Mouse (Mus musculus): ENCODE measurements around the gene Lrg1. TPM values are rescaled to one million over a fixed set of nuclear protein-coding genes. Genes with fewer than 3 reads are reported as not detected.
"Not testable (repeated sequence)": the region's sequence is repeated elsewhere in the genome, so short reads cannot be mapped to it uniquely, and the experiment has no call there.

Lrg1 gene
- total RNA-seq, 2 experiments from 2014 or later = 0.40 to 1.7 TPM

DNA sequence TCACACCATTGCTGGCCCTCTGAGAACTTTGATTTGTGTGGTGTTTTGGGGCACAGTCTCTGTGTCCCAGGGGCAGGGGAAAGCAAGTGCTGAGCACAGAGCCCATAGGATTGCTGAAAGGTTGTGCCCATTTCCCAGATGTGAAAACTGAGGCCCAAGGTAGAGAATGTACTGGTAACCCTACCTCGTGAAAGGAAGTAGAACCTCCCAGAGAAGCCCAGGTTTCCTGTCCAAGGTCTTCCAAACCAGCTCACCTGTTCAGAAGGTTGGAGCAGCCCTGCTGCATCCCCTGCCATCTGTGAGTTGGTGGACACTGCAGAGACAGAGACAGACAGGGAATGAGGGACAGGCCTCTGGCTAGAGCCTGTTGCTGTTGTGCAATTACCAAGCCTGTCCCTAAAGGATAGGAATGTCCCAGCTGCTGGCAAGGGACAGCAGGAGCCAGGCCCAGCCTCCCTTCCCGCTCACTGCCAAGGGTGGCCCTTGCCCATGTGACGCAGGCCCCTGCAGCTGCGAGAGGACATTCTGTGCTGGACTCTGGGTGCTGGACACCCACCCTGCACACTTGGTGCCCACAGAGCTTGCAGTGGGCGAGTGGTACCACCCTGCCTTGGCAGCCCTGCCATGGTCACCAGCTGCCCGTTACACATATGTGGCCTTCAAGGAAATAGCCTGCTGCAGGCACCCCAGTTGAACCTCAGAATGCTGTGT, 13.3 kb downstream of the Lrg1 start:
- peak; percentile 76 to 82 for DNase-seq

DNA sequence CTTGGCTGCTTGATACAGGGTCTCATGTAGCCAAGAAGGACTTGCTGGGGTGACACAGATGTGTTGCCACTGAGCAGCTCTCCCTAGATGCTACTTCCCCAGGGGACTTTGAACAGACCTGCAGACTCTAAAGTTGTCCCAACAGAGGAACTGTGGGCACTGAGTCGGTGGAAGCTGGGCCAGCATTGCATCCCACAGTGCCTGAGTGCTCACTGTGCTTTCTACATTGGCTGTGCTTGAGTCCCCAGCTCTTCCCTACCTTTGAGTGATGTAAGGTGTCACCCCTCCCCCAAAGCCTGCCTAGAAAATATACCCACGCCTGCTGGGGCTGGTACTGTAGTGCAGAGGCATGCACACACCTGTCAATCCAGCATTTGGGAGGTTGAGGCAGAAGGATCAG, 14.1 kb downstream of the Lrg1 start:
- no peak for DNase-seq

DNA sequence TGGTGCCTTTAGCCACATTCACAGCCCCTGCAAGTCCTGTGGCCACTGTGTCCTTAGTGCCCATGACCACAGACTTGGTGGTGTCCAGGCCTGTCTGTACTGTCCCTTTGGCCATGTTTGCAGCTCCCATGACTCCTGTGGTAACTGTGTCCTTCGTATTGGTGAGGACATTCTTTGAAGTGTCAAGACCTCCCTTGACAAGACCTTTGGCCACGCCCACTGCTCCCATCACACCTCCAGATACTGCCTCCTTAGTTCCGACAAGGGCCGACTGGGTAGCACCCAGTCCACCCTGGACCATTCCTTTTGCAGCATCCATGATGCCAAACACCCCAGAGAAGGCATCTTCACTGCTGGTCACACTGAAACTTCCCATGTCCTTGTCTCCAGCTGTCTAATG, 14.8 kb downstream of the Lrg1 start:
- DNase-seq = no peak

DNA sequence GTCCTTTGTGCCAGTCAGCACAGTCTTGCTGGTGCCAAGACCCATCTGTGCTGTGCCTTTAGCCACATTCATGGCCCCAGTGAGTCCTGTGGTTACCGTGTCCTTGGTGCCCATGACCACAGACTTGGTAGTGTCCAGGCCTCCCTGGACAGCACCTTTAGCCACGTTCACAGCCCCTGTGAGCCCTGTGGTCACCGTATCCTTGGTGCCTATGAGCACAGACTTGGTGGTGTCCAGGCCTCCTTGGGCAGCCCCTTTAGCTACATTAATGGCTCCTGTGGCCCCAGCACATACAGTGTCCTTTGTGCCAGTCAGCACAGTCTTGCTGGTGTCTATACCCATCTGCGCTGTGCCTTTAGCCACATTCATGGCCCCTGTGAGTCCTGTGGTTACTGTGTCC, 15.4 kb downstream of the Lrg1 start:
- DNase-seq = not testable (repeated sequence)

DNA sequence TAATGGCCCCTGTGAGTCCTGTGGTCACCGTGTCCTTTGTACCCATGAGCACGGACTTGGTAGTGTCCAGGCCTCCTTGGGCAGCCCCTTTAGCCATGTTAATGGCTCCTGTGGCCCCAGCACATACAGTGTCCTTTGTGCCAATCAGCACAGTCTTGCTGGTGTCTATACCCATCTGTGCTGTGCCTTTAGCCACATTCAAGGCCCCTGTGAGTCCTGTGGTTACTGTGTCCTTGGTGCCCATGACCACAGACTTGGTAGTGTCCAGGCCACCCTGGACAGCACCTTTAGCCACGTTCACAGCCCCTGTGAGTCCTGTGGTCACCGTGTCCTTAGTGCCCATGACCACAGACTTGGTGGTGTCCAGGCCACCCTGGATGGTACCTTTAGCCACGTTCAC, 17.0 kb downstream of the Lrg1 start:
- DNase-seq = not testable (repeated sequence)

DNA sequence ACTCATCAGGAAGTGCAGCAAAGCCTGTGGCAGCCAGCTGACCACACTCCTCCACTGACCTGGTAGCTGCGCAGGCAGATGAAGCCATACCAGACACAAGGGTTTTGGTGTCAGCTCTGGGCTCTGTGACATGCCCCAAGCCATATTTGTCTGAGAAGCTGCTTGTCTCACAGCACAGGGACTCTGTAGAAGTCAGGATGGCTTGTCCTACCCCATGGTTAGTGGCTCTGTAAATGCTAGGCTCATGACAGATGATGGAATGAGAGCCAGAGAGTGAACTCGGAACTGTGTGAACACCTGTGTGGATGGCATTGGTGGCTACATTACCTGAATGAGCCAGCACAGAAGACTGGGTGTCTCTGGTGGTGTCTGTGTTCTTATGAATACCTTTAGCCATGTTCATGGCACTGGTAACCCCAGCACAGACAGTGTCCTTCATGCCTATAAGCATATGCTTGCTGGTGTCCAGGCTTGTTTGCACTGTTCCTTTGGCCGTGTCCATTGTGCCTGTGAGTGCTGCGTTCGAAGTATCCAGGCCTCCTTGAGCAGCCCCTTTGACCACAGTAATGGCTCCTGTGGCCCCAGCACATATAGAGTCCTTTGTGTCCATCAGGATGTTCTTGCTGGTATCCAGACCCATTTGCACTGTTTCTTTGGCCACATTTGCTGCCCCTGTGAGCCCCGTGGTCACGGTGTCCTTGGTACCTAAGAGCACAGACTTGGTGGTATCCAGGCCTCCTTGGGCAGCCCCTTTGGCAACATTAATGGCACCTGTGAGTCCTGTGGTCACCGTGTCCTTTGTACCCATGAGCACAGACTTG, 18.1 kb downstream of the Lrg1 start:
- DNase-seq = no peak

DNA sequence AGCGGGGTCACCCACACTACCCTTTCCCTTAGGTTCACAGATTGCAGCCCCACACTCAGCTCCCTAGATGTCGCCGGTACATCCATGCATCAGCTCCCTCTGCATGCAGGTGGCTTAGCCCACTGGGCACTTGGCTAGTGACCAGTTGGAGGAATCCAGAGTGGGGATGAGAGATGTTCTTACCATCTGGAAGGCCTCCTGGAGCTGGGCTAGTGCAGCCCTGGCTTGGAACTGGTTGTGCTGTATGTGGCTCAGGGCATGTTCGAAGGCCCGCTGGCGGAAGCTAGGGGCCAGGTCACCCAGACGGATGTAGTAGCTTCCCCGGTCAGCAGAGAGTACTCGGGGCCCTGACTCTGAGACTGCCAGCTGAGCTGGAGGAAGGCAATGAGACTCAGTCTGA, 18.9 kb downstream of the Lrg1 start:
- DNase-seq = no peak

DNA sequence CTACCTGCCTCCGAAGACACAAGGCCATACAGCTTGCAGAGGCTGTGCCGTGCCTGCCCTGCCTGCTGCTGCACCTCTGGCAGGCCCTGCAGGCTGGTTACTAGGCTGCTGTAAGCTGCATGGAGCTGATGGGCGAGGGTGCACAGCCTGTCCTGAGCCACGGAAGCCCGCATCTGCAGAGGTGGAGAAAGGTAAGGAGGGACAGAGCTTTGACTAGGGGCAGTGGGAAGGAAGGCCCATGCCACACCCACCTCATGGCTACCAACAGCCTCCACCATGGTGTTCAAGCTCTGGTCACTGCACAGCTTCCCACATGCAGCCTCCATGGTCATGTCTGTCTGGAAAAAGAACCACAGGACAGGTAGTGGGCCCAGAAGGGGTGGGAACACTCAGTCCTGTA, 19.6 kb downstream of the Lrg1 start:
- DNase-seq = no peak

DNA sequence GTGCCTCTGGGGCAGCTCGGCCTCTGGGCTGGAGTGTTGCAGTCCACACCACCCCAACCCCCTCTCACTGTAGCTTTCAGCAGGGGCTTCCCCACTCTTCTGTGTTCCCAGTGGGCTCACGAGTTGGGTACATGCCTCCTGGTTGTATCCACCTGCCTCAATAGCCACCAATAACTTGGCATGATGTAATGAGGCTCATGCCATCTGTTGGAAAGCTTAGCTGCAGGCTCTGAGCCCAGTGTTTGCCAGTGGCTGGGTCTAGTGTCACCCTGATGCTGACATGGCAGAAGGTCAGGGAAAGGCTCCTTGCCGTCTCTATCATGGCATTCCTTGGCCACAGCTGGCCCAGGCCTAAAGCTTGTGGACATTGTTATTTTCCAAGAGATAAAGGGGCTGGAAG, 21.0 kb downstream of the Lrg1 start:
- DNase-seq = no peak

DNA sequence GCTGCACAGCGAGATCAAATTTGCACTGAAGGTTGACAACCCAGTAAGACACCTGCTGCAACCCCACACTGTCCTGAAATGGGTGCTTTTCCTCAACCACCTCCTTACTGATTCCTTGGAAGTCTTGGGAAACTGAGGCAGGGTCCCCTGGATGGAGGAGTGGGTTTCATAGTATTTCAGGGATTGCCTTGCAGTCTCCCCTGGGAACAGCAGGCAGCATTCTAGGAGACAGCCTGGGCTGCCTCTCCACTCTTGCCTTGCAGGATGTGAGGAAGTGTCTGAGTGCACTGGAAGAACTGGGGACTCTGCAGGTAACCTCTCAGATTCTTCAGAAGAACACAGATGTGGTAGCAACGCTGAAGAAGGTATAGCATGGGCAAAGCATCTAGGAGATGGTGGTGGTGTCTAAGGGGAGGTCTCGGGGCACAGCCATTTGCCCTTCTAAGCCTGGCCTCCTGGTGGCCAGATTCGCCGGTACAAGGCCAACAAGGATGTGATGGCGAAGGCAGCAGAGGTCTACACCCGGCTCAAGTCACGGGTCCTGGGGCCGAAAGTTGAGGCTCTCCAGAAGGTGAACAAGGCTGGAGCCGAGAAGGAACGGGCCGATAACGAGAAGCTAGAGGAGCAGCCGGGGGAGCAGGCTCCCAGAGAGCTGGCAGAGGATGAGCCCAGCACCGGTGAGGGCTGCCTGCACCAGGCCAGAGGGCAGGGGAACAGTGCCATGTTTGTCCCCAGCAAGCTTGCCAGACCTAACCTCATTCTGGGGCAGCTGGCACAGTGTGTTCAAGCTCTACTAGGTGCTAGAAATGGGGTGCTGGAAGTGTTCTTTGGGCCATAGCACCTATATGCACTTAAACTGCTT, 22.9 kb downstream of the Lrg1 start:
- DNase-seq = no peak

DNA sequence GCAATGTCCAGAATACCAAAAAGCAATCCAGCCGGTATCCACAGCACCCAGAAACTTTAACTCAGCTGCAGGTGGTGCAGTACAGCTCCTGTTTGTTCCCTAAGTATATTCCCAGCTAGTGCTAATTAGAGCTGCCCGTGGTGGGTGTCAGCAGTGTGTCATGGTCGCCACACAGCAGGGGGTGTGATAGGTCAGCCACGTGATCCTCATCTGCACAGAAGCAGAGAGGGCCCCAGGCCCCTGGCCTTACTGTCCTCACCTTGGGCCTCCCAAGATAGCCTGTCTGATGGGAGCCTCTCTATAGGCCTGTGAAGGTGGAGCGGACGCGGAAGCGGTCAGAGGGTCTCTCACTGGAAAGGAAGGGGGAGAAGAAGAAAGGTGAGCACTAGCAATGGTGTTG, 23.6 kb downstream of the Lrg1 start:
- no peak for DNase-seq

DNA sequence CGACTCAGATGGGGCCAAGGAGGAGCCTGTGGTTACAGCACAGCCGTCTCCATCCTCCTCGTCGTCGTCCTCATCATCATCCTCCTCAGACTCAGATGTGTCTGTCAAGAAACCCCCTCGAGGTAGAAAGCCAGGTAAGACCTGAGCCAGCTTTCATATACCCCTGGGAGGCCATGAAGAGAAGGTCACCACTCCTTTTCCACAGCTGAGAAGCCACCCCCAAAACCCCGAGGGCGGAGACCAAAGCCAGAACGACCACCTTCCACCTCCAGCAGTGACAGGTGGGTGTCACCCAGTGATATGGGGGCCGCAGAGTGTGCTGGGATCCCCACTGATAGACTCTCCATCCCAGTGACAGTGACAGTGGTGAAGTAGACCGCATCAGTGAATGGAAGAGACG, 24.9 kb downstream of the Lrg1 start:
- DNase-seq = no peak

DNA sequence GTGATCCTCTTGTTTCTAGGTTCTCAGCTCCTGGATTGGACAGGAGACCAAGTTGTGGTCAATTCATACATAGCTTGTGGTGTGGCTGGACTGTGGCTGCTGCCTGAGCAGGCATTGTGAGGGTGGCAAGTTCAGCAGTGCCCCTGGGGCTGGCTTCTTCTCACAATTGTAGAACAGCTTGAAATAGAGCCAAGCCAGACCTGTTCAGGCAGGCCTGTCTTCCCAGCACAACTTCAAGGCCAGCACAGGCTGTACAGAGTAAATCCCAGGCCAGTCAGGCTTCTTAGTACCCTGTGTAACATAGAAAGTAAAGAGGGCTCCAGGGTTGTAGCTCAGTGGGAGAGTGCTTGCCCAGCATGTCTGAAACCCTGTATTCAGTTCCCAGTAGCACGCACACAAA, 29.0 kb downstream of the Lrg1 start:
- no peak for DNase-seq

DNA sequence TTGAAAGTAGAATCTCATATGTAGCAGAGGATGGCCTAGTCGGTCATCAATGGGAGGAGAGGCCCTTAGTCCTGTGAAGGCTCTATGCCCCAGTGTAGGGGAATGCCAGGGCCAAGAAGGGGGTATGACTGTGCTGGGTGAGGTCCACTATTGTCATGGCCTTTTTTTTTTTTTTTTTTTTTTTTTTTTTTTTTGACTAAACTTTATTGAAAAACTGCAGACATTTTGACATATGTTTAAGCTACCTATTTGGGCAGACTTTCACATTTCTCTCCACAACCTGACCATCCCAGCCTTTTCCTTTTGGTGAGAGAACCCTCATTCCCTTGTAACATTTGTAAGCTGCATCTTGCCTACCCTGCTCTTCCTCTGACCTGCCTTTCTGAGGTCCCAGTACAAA, 29.5 kb downstream of the Lrg1 start:
- DNase-seq = no peak

DNA sequence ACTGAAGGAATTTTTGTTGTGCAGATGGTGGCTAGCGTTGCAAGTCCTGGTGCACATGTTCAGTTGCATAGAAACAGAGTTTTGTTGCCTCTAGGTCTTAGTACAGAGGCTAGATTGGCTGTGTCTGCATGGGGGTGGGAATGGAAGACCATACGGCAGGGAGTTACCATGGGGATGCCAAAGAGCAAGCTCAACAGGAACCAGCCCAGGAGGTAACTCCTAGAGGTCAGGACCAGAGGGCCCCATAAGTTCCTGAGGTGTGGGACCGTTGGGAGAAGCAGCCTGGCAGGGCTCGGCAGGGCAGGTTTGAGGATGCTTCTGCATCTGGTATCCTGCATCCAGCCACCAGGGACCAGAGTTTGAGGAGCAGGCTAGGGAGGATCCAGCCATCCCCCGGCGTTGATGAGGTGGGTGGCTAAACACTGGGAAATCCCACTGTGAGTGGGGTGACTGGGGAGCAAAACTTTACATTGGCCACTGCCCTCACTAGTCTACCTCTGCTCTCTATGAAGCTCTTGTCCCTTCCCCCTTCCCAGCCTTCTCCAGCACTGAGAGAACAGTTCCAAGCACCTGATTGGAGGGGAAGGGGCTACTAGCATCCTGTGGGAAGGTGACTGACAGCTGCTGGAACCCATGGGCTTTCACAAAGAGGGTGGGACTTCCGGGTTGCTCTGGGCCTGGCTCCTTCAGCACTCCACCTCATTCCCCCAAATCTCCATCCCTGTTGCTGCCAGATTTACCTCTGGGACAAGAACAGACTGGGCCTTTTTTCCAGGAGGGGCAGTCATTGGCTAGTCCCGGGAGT, 40.8 kb downstream of the Lrg1 start:
- peak; percentile 47 to 49 for DNase-seq

DNA sequence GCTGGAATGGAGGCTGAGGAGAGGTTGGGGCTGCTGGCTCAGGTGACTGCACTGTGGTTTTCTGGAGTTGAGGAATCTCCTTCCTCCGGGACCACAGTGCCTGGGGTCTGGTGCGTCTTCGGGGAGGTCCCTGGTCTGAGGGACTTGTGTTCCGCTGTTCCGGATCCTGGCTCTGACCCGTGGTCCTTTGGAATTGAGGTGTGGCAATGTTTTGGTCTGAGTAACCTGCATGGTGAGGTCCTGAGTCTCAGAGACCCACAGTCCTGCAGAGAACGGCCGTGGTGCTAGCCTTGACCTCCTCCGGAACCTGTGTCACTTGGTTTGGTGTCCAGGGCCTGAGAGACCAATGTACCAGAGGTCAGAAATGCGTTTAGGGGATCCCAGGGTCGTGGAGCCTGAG, 41.9 kb downstream of the Lrg1 start:
- no peak for DNase-seq

DNA sequence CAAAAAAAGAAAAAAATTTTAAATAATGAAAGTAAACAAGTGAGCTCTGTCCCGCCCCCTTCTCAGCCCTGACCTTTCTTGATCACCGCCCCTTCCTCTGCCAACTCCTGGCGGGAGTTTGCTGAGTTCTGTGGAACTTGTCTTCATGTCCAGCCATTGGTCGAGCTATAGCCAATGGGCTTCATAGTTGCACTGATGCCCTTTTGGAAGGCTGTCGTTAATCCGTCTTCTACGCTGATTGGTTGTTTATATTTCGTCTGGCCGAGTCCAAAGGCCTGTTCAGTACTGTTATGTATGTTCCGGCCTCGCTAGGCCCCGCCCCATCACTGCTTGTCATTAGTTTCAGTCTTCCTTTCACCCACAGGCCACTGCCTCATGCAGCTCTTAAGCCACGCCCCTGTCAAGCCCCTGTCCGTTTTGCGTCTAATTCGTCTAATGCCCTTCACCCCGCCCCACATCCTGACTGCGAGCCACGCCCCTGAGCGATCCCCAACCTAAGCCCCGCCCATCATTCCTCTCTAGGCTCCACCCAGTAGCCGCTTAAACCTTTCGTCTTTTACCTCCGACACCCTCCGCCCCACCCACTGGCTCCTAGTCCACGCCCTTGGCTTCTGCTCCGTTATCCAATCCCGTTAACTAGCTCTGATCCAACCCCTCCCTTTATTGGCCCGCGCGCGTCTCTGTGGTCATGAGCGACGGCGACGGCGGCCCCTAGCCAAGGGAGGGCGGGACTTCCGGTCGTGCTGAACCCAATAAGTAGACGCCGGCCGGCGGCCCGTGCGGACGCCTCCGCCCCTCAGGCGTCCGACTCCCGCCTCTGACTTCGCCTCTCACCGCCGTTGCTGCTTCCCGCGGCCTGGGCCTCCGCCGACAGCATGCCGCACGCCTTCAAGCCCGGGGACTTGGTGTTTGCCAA, 42.7 kb downstream of the Lrg1 start, which contains the start of gene Hdgfl2:
TSS of gene Hdgfl2 (plus strand) at position 755 of the 916 bp plus-strand sequence.
- DNase-seq = peak; percentile 99 to 100

DNA sequence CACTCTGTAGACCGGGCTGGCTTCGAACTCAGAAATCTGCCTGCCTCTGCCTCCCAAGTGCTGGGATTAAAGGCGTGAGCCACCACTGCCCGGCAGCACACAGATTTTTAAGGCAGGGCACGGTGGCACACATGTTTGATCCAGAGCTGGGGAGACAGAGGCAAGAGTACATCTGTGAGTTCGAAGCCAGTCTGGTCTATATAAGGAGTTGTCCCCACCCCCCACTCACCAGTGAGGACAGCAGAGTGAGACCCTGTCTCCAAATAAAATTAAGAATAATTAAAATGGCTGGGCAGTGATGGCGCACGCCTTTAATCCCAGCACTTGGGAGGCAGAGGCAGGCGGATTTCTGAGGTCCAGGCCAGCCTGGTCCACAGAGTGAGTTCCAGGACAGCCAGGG, 43.4 kb downstream of the Lrg1 start:
- DNase-seq = peak in 1 of 2 experiments; percentile 19

DNA sequence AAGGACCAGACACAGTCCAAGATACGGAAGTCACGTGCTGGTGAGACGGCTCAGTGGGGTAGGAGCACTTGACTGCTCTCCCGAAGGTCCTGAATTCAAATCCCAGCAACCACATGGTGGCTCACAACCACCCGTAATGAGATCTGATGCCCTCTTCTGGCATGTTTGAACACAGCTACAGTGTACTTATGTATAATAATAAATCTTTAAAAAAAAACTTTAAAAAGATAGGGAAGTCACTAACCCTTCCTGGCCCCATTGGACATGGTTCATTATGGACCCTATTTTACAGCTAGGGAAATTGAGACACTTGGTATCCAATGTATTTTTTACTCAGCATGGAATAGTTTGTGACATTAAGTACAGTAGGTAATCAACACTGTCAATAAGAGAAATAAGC, 44.3 kb downstream of the Lrg1 start:
- DNase-seq = no peak

DNA sequence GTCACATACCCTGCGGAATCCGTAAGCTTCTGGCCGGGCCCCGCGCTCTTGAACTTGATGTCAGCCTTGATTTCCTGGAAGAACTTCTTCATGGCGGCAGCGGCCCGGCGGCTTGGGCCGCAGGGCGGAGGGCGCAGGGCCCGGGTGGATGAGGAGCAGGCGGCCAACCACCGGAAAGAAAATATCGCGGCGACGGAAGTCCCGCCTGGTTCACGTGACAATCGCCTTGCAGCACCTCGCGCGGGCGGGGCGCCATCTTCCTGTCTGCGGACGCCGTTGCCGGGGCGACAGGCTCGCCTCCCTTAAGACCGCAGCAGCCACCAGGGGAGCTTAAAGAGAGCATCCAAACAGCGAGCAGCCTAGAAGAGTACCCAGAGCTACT, 47.0 kb downstream of the Lrg1 start, which contains the start of gene Ubxn6:
TSS of gene Ubxn6 (minus strand) at position 202 of the 382 bp plus-strand sequence.
- peak; percentile 96 for DNase-seq
